Mouse (Mus musculus): ENCODE measurements around the gene Kif26b.

GRCm38 (mm10) chr1:178571885-178572444 is 43.0 kb downstream of the Kif26b start:
- TF ChIP-seq CTCF (IDR thresholded peaks at IDR 0.05; ENCODE audit: control insufficient read depth, insufficient read depth, low read length) = no peak
- no peak for TF ChIP-seq POLR2A (IDR thresholded peaks at IDR 0.05; ENCODE audit: borderline replicate concordance, control insufficient read depth, low read depth, low read length)
